ENCODE assay signal across 28 mouse cellular contexts in genomic region chr9:120002893-120003292, GRCm38 (mm10). TPM values are rescaled to one million over a fixed set of nuclear protein-coding genes. Genes with fewer than 3 reads are reported as not detected.
DNase-seq lines count a peak whose midpoint lies in the region; ATAC-seq and TF ChIP-seq lines count a peak whose summit lies in the region.
"Had no signal": no experiment of that assay in that cellular context is flagged by ENCODE, and none has a peak within 500 bp of the region (broad histone marks: within the 10 kb centered on the region; RNA-seq: fewer than 3 reads in every experiment).

No protein-coding gene starts in this region.

- no peak for TF ChIP-seq CTCF in E14TG2a.4 (conservative IDR thresholded peaks at IDR 0.05; ENCODE audit: low read length)

- H3K4me1 ChIP-seq in heart, embryonic 10.5 days: peaks cover 19% of the 10 kb centered on the region
- H3K4me1 ChIP-seq in E14TG2a.4 (replicated peaks; ENCODE audit: low read depth, low read length): peaks cover 86% of the 10 kb centered on the region
- H3K4me1 ChIP-seq in liver, embryonic 13.5 days (replicated peaks): peaks cover 32% of the 10 kb centered on the region
- peaks cover 11% of the 10 kb centered on the region for H3K4me1 ChIP-seq in intestine, embryonic 15.5 days (replicated peaks)

- intact Hi-C loops in heart, postnatal 25 days (cut with DNase I): no loop called here

- no peaks in the 10 kb centered on the region for H3K9me3 ChIP-seq in heart, embryonic 10.5 days
- no peaks in the 10 kb centered on the region for H3K9me3 ChIP-seq in E14TG2a.4 (ENCODE audit: low read length)
- H3K9me3 ChIP-seq in liver, embryonic 13.5 days (replicated peaks): no peaks in the 10 kb centered on the region
- H3K9me3 ChIP-seq in intestine, embryonic 15.5 days: no peaks in the 10 kb centered on the region
- H3K9me3 ChIP-seq: embryonic facial prominence, embryonic 13.5 days; hindbrain, embryonic 12.5 days; kidney, embryonic 15.5 days; midbrain, embryonic 13.5 days had no signal

- H3K4me3 ChIP-seq in heart, embryonic 10.5 days: no peak overlapping the region
- H3K4me3 ChIP-seq in E14TG2a.4 (replicated peaks; ENCODE audit: low read length): peak overlapping the region; percentile 74
- no peak overlapping the region for H3K4me3 ChIP-seq in liver, embryonic 13.5 days (replicated peaks)
- no peak overlapping the region for H3K4me3 ChIP-seq in intestine, embryonic 15.5 days (replicated peaks)

- peak overlapping the region; percentile 91 for H3K27ac ChIP-seq in heart, embryonic 10.5 days
- H3K27ac ChIP-seq in liver, embryonic 13.5 days: peak overlapping the region; percentile 68; the same call in 1 of the 2 replicates
- H3K27ac ChIP-seq in intestine, embryonic 15.5 days: no peak overlapping the region
- H3K27ac ChIP-seq: hindbrain, embryonic 12.5 days; midbrain, embryonic 13.5 days; neural tube, embryonic 12.5 days had no signal

- WGBS in heart, embryonic 10.5 days: 81% methylated on average over 5 of the region's 5 CpGs
- WGBS in liver, embryonic 13.5 days (ENCODE audit: insufficient replicate concordance): 42% methylated on average over 5 of the region's 5 CpGs
- WGBS in intestine, embryonic 15.5 days: 79% methylated on average over 5 of the region's 5 CpGs

- peak overlapping the region; percentile 79 for H3K4me2 ChIP-seq in liver, embryonic 13.5 days
- no peak overlapping the region for H3K4me2 ChIP-seq in intestine, embryonic 15.5 days (replicated peaks)

- H3K9ac ChIP-seq in liver, embryonic 13.5 days: 0 out of 2 replicates have a peak overlapping the region, but pooled peaks have one; percentile 59
- H3K9ac ChIP-seq in intestine, embryonic 15.5 days: no peak overlapping the region
- H3K9ac ChIP-seq: hindbrain, embryonic 12.5 days; midbrain, embryonic 13.5 days; neural tube, embryonic 12.5 days had no signal

- H3K36me3 ChIP-seq in heart, embryonic 10.5 days: no peaks in the 10 kb centered on the region
- no peaks in the 10 kb centered on the region for H3K36me3 ChIP-seq in E14TG2a.4 (ENCODE audit: insufficient read depth, low read length)
- no peaks in the 10 kb centered on the region; the same call in 1 of the 2 replicates for H3K36me3 ChIP-seq in liver, embryonic 13.5 days
- H3K36me3 ChIP-seq in intestine, embryonic 15.5 days: no peaks in the 10 kb centered on the region
- H3K36me3 ChIP-seq: embryonic facial prominence, embryonic 13.5 days; hindbrain, embryonic 12.5 days; kidney, embryonic 15.5 days; limb, embryonic 13.5 days; midbrain, embryonic 13.5 days; neural tube, embryonic 12.5 days had no signal

- no peak for DNase-seq in heart, embryonic 10.5 days (ENCODE audit: low spot score)
- no peak for DNase-seq in heart, postnatal 25 days (ENCODE audit: low spot score)
- DNase-seq in ES-CJ7 (ENCODE audit: low read depth, low spot score): peak; percentile 47
- peak; percentile 45 for DNase-seq in liver, embryonic 13.5 days
- no peak for DNase-seq in thymus, adult 18-20 months
- DNase-seq: cerebellum, adult 18-20 months; cerebellum, postnatal 25 days; gastrocnemius, postnatal 10 days; heart, postnatal 10 days; kidney, adult 11 months; kidney, postnatal 36 days; lung, adult 2 months; lung, postnatal 14 days; retina, postnatal 1 day; right cerebral cortex, postnatal 25 days; thymus, postnatal 25 days had no signal

- peaks cover 5% of the 10 kb centered on the region for H3K27me3 ChIP-seq in heart, embryonic 10.5 days (ENCODE audit: insufficient read depth, poor library complexity, severe bottlenecking)
- H3K27me3 ChIP-seq in E14TG2a.4 (ENCODE audit: insufficient read depth, low read length): peaks cover 8% of the 10 kb centered on the region; the same call in 1 of the 2 replicates
- H3K27me3 ChIP-seq in liver, embryonic 13.5 days: peaks cover 3% of the 10 kb centered on the region; the same call in 1 of the 2 replicates
- no peaks in the 10 kb centered on the region for H3K27me3 ChIP-seq in intestine, embryonic 15.5 days (replicated peaks)
- H3K27me3 ChIP-seq: embryonic facial prominence, embryonic 13.5 days; kidney, embryonic 15.5 days; limb, embryonic 13.5 days had no signal

- ATAC-seq in liver, embryonic 13.5 days (ENCODE audit: low read depth): peak; percentile 60; the same call in 1 of the 2 replicates
- no peak for ATAC-seq in intestine, embryonic 15.5 days

RNA-seq across cellular contexts. Expression of gene Csrnp1, which starts 18.4 kb away (rescaled TPM):
- 7.5 and 8.0 TPM in 2 replicates for polyA plus RNA-seq in heart, embryonic 10.5 days (2016; fragmentation: Nextera tagmentation; extraction: Ambion mirVana)
- 10 to 100 TPM in 1 of 2 experiments, 1 to 10 TPM in 1; 10.0 to 13.3 TPM for total RNA-seq in heart, postnatal 25 days (2021)
- polyA plus RNA-seq in liver, embryonic 13.5 days (2015; fragmentation: Nextera tagmentation; extraction: Ambion mirVana): 1.2 and 1.3 TPM in 2 replicates
- polyA plus RNA-seq in intestine, embryonic 15.5 days (2015; fragmentation: Nextera tagmentation; extraction: Ambion mirVana): 5.3 and 5.9 TPM in 2 replicates

RNA-seq across cellular contexts. Expression of gene Xirp1, which starts 20.5 kb away (rescaled TPM):
- 41.1 and 90.1 TPM in 2 replicates for polyA plus RNA-seq in heart, embryonic 10.5 days (2016; fragmentation: Nextera tagmentation; extraction: Ambion mirVana)
- 100 to 1,000 TPM; 125 to 136 TPM for total RNA-seq in heart, postnatal 25 days (2021)
- polyA plus RNA-seq in liver, embryonic 13.5 days (2015; fragmentation: Nextera tagmentation; extraction: Ambion mirVana): 0.01 and 0.14 TPM in 2 replicates
- 0.06 TPM in 1 of 2 replicates, not detected in the other for polyA plus RNA-seq in intestine, embryonic 15.5 days (2015; fragmentation: Nextera tagmentation; extraction: Ambion mirVana)
- total RNA-seq: CH12.LX; granulocyte monocyte progenitor cell, adult 5-6 weeks; megakaryocyte progenitor cell, adult 5-6 weeks had no signal
- polyA plus RNA-seq: forebrain, embryonic 14.5 days had no signal

Comparison
In these comparisons a context has a peak if more than half of its experiments do, and no peak if none do; other contexts are left out.
1. DNase-seq: peak in ES-CJ7 (single experiment) and liver, embryonic 13.5 days (single experiment); none in heart, embryonic 10.5 days (single experiment), heart, postnatal 25 days (single experiment) and thymus, adult 18-20 months (0 of 2).
2. RNA of gene Xirp1, which starts 20.5 kb away (polyA plus RNA-seq): 41.1 to 90.1 TPM in heart, embryonic 10.5 days; 0.06 TPM in intestine, embryonic 15.5 days and 0.01 to 0.14 TPM in liver, embryonic 13.5 days; every median in the first group is over 10 times any median in the second.